Mouse (Mus musculus): Measurements from ENCODE around the gene Ccdc142. TPM values are rescaled to one million over a fixed set of nuclear protein-coding genes. Genes with fewer than 3 reads are reported as not detected.

The Ccdc142 gene
- polyA plus RNA-seq, 1 experiment from 2014 or later: 2.0 TPM

DNA sequence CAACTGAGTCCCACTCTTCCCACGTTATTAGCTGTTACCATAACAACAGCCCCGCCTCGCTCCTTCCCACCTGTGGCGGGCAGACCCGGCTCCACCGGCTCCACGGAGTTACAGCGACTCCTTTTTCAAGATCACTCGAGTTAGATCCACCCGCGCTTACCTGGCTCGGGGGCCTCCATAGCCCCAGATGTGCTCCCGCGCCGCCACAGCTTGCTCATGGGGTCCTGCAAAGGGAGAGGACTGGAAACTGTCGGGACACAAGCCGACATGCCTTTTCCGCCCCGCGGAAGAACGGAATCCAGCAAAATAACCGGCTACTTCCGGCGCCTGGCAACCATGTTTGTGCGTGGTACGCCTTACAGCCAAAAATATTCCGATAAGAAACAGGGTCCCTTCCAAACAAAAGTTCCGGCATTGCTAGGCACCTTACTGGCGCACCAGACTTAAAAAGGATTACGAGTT, 23.5 kb downstream of the Ccdc142 start:
- WGBS: 1% methylated on average over 30 of the region's 30 CpGs
- H3K27me3 ChIP-seq (ENCODE audit: control insufficient read depth, insufficient read depth, low read length): no peaks in the 10 kb centered on the region
- ATAC-seq (ENCODE audit: insufficient number of reproducible peaks, low FRiP score, low TSS enrichment, low read depth) (no peak), DNase-seq (ENCODE audit: low spot score) (peak; percentile 94)
- H3K27ac ChIP-seq (replicated peaks; ENCODE audit: low read depth, low read length): peak overlapping the region; percentile 65; the same call in 1 of the 2 replicates
- H3K36me3 ChIP-seq (ENCODE audit: control insufficient read depth, insufficient read depth, low read length): no peaks in the 10 kb centered on the region; the same call in none of the 2 replicates
- H3K9me3 ChIP-seq (ENCODE audit: control insufficient read depth, low read length): no peaks in the 10 kb centered on the region
- peak overlapping the region; percentile 48 for H3K4me2 ChIP-seq (ENCODE audit: low read depth, severe bottlenecking)
- H3K9ac ChIP-seq (ENCODE audit: low read length): peak overlapping the region; percentile 73
- peak overlapping the region; percentile 64 for H3K4me3 ChIP-seq (ENCODE audit: low read depth, low read length)
- peaks cover 25% of the 10 kb centered on the region for H3K4me1 ChIP-seq (ENCODE audit: control insufficient read depth, insufficient read depth, low read length)

DNA sequence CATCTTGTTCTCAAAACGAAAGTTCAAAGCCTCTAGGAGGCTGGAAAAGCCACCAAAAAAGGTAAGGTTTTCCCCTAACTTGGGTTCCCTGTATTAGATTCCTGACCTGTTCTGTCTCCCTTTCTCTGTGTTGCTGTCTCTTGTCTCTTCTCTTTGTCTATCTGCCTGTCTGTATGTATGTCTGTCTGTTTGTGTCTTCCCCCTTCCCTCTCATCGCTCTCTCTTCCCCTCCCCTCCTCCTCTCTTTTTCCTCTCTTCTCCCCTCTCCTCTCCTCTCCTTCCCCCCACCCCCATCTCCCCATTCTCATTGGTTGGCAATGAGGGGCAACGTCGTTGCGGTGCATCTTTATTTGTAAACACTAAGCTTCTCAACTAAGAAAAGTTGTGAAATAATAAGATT, 23.9 kb downstream of the Ccdc142 start, which contains the start of gene Ino80b:
Gene Ino80b (minus strand): TSS at position 101 of the 400 bp plus-strand sequence.
- peak within 1 kb of the TSS; percentile 64 for H3K4me3 ChIP-seq (ENCODE audit: low read depth, low read length)
- H3K9ac ChIP-seq (ENCODE audit: low read length): peak within 1 kb of the TSS; percentile 73
- H3K4me2 ChIP-seq (ENCODE audit: low read depth, severe bottlenecking): peak within 1 kb of the TSS; percentile 48
- ATAC-seq (ENCODE audit: insufficient number of reproducible peaks, low FRiP score, low TSS enrichment, low read depth): no peak
- no peak for DNase-seq (ENCODE audit: low spot score)
- no peaks in the 10 kb centered on the region for H3K9me3 ChIP-seq (ENCODE audit: control insufficient read depth, low read length)
- H3K27ac ChIP-seq (replicated peaks; ENCODE audit: low read depth, low read length): peak within 1 kb of the TSS; percentile 65; the same call in 1 of the 2 replicates
- no peaks in the 10 kb centered on the region; the same call in none of the 2 replicates for H3K36me3 ChIP-seq (ENCODE audit: control insufficient read depth, insufficient read depth, low read length)
- 40% methylated on average over 5 of the region's 5 CpGs for WGBS
- peaks cover 20% of the 10 kb centered on the region for H3K4me1 ChIP-seq (ENCODE audit: control insufficient read depth, insufficient read depth, low read length)
- H3K27me3 ChIP-seq (ENCODE audit: control insufficient read depth, insufficient read depth, low read length): no peaks in the 10 kb centered on the region

DNA sequence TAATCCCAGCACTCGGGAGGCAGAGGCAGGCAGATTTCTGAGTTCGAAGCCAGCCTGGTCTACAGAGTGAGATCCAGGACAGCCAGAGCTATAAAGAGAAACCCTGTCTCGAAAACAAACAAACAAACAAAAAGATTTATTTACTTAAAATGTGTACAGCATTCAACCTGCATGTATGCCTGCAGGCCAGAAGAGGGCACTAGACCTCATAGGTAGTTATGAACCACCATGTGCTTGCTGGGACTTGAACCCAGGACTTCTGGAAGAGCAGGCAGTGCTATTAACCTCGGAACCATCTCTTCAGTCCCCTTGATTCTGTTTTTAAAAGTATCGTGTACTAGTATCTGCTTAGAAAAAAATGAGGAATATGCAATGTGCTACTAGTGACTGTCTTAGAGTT, 26.0 kb downstream of the Ccdc142 start:
- peaks cover 20% of the 10 kb centered on the region for H3K4me1 ChIP-seq (ENCODE audit: control insufficient read depth, insufficient read depth, low read length)
- DNase-seq (ENCODE audit: low spot score): no peak
- H3K9me3 ChIP-seq (ENCODE audit: control insufficient read depth, low read length): no peaks in the 10 kb centered on the region
- no peak overlapping the region for H3K4me3 ChIP-seq (ENCODE audit: low read depth, low read length)
- H3K4me2 ChIP-seq (ENCODE audit: low read depth, severe bottlenecking): no peak overlapping the region
- H3K27ac ChIP-seq (replicated peaks; ENCODE audit: low read depth, low read length): no peak overlapping the region
- no peak overlapping the region for H3K9ac ChIP-seq (ENCODE audit: low read length)
- H3K27me3 ChIP-seq (ENCODE audit: control insufficient read depth, insufficient read depth, low read length): no peaks in the 10 kb centered on the region
- WGBS: 96% methylated on average over 5 of the region's 5 CpGs
- no peaks in the 10 kb centered on the region; the same call in 1 of the 2 replicates for H3K36me3 ChIP-seq (ENCODE audit: control insufficient read depth, insufficient read depth, low read length)
- ATAC-seq (ENCODE audit: insufficient number of reproducible peaks, low FRiP score, low TSS enrichment, low read depth): no peak

DNA sequence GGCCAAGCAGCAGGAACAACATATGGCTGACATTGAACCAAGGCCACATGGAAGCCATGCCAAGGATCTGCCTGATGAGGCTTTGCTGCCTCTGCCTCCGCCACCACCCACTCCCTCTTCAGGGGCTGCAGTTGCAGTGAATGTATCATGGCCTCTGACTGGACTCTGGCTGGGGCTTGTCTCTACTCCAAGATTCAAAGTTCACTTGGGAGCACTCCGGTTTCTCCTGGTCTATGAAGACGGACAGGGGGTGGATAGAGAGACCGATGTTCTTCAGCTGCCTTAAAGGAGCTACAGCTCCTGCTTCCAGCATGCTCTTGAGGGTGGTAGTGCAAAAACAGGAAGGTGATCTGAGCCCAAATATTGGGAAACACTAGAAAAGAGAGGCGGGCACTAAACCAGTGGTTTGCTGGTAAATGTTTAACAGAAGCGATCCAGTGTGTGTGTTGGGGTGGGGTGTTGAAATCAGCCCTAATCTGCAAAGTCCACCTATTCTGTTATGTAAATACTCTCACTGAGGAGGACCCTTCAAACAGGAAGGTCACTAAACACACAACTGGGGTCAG, 30.2 kb downstream of the Ccdc142 start:
- H3K4me3 ChIP-seq (ENCODE audit: low read depth, low read length): no peak overlapping the region
- H3K9ac ChIP-seq (ENCODE audit: low read length): no peak overlapping the region
- H3K27ac ChIP-seq (replicated peaks; ENCODE audit: low read depth, low read length): no peak overlapping the region
- H3K4me1 ChIP-seq (ENCODE audit: control insufficient read depth, insufficient read depth, low read length): peaks cover 8% of the 10 kb centered on the region
- WGBS: 87% methylated on average over 6 of the region's 6 CpGs
- H3K4me2 ChIP-seq (ENCODE audit: low read depth, severe bottlenecking): no peak overlapping the region
- H3K27me3 ChIP-seq (ENCODE audit: control insufficient read depth, insufficient read depth, low read length): no peaks in the 10 kb centered on the region
- H3K9me3 ChIP-seq (ENCODE audit: control insufficient read depth, low read length): no peaks in the 10 kb centered on the region
- DNase-seq (ENCODE audit: low spot score): no peak
- no peaks in the 10 kb centered on the region for H3K36me3 ChIP-seq (ENCODE audit: control insufficient read depth, insufficient read depth, low read length)
- ATAC-seq (ENCODE audit: insufficient number of reproducible peaks, low FRiP score, low TSS enrichment, low read depth): no peak

DNA sequence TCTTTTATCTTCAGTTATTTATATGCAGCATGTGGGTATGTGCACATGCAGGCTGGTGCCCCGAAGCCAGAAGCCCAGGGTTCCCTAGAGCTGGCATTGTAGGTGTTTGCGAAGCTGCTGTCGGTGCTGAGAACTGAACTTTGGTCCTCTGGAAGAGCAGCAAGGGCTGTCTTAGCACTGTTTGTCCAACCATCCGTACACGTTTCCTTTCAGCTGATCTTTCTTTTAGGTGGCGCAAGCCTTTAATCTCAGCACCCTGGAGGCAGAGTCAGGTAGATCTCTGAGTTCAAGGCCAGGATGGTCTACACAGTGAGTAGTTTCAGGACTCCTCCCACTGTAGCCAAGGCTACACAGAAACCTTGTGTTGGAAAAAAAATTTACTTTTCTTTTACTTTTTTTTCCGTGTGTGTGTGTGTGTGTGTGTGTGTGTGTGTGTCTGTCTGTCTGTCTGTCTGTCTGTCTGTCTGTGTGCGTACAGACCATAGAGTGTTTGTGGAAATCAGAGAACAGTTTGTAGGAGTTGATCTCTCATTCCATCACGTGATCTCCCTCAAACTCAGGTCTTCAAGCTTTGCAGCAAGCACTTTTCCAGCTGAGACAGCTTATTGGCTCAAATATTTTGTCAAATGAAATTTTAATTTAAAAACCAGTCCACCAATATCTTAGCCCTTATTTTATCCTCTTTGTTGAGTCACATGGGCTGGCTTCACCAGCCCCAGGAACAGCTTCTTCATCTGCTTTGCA, 30.9 kb downstream of the Ccdc142 start:
- H3K36me3 ChIP-seq (ENCODE audit: control insufficient read depth, insufficient read depth, low read length): no peaks in the 10 kb centered on the region
- 91% methylated on average over 9 of the region's 9 CpGs for WGBS
- H3K9me3 ChIP-seq (ENCODE audit: control insufficient read depth, low read length): no peaks in the 10 kb centered on the region
- H3K4me2 ChIP-seq (ENCODE audit: low read depth, severe bottlenecking): no peak overlapping the region
- no peak overlapping the region for H3K27ac ChIP-seq (replicated peaks; ENCODE audit: low read depth, low read length)
- no peaks in the 10 kb centered on the region for H3K27me3 ChIP-seq (ENCODE audit: control insufficient read depth, insufficient read depth, low read length)
- H3K4me1 ChIP-seq (ENCODE audit: control insufficient read depth, insufficient read depth, low read length): peaks cover 8% of the 10 kb centered on the region
- DNase-seq (ENCODE audit: low spot score) (no peak), ATAC-seq (ENCODE audit: insufficient number of reproducible peaks, low FRiP score, low TSS enrichment, low read depth) (no peak)
- H3K4me3 ChIP-seq (ENCODE audit: low read depth, low read length): no peak overlapping the region
- no peak overlapping the region for H3K9ac ChIP-seq (ENCODE audit: low read length)

DNA sequence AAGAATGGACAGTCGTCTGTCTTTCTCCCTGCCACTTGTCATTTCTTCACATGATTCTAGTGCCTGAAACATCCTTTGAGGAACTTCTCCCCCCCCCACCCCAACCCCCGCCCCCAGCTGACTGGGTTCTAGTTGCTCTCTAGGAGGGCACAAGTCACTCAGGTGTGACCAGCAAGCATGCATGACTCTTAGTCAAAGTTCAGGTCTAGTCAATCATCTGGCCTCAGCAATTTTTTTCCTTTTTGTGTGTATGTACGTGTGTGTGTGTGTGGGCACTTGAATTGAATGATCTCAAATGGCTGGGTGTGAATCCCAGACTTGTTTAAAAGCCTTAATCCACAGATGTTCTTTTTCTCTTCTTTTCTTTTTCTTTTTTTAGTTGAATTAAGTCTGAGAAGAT, 32.8 kb downstream of the Ccdc142 start:
- ATAC-seq (ENCODE audit: insufficient number of reproducible peaks, low FRiP score, low TSS enrichment, low read depth) (no peak), DNase-seq (ENCODE audit: low spot score) (no peak)
- peaks cover 14% of the 10 kb centered on the region for H3K4me1 ChIP-seq (ENCODE audit: control insufficient read depth, insufficient read depth, low read length)
- H3K4me2 ChIP-seq (ENCODE audit: low read depth, severe bottlenecking): no peak overlapping the region
- 84% methylated on average over 3 of the region's 3 CpGs for WGBS
- H3K9ac ChIP-seq (ENCODE audit: low read length): no peak overlapping the region
- H3K36me3 ChIP-seq (ENCODE audit: control insufficient read depth, insufficient read depth, low read length): no peaks in the 10 kb centered on the region
- H3K27me3 ChIP-seq (ENCODE audit: control insufficient read depth, insufficient read depth, low read length): no peaks in the 10 kb centered on the region
- no peak overlapping the region for H3K4me3 ChIP-seq (ENCODE audit: low read depth, low read length)
- H3K27ac ChIP-seq (replicated peaks; ENCODE audit: low read depth, low read length): no peak overlapping the region
- no peaks in the 10 kb centered on the region for H3K9me3 ChIP-seq (ENCODE audit: control insufficient read depth, low read length)

DNA sequence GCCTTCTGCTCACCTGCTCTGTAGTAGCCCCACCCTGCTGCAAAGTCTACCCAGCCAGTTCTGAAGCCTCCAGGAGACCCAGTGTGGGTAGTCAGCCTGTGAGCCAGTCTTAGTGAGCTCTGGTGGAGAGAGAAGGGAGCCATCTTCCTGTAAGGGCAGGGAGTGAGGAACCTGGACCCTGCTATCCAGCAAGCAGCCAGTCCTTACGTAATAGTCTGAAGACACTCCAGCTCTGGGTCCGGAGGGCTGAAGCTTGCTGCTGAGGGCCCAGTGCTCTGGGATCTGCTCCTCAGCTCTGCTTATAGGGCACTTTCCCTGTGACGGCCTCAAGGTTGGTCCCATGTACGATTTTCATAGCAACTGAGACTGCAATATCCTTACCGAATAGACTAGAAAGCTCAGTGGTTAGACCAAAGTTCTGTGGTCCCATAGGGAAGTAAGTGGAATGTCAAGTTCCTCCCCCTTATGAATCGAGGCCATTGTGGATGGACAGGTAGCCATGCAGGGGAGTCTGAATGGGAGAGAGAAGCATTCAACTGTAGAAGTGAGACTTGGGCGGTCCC, 33.6 kb downstream of the Ccdc142 start, which contains the start of gene Rtkn:
Gene Rtkn (plus strand): TSS at position 513 of the 563 bp plus-strand sequence.
- DNase-seq (ENCODE audit: low spot score) (peak; percentile 21), ATAC-seq (ENCODE audit: insufficient number of reproducible peaks, low FRiP score, low TSS enrichment, low read depth) (no peak)
- Histone ChIP-seq H3K4me3 (ENCODE audit: low read depth, low read length) (peak within 1 kb of the TSS; percentile 47), H3K9me3 (ENCODE audit: control insufficient read depth, low read length) (no peaks in the 10 kb centered on the region), H3K4me2 (ENCODE audit: low read depth, severe bottlenecking) (peak within 1 kb of the TSS; percentile 69), H3K27ac (replicated peaks; ENCODE audit: low read depth, low read length) (peak within 1 kb of the TSS; percentile 100), H3K27me3 (ENCODE audit: control insufficient read depth, insufficient read depth, low read length) (no peaks in the 10 kb centered on the region), H3K4me1 (ENCODE audit: control insufficient read depth, insufficient read depth, low read length) (peaks cover 21% of the 10 kb centered on the region), H3K36me3 (ENCODE audit: control insufficient read depth, insufficient read depth, low read length) (no peaks in the 10 kb centered on the region), H3K9ac (ENCODE audit: low read length) (peak within 1 kb of the TSS; percentile 90)
- WGBS: 59% methylated on average over 7 of the region's 7 CpGs

DNA sequence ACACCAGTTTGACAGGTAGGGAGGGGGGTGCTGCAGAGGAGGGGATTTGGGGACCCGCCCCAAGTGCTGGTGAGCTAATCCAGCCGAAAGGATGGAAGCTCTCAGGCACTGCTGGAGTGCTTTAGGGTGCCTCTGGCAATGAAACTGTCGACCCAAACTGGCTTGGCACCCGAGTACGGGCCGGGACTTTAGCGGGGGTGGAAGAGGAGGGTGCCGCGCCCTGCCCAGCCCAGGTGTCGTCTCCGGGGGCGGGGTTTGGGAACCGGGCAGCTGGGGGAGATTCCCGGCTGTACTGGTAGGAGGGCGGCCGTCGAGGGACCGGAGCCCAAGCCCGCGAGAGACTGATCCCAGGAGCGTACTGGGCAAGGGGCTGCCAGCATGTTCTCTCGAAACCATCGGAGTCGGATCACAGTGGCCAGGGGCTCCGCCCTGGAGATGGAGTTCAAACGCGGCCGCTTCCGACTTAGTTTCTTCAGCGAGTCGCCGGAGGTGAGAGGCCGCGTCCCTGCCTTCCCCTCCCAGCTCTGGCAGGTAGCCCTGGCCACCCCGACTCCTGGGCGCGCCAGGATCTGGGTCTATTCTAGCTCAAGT, 34.3 kb downstream of the Ccdc142 start:
- Histone ChIP-seq H3K36me3 (ENCODE audit: control insufficient read depth, insufficient read depth, low read length) (no peaks in the 10 kb centered on the region), H3K27me3 (ENCODE audit: control insufficient read depth, insufficient read depth, low read length) (no peaks in the 10 kb centered on the region), H3K9ac (ENCODE audit: low read length) (peak overlapping the region; percentile 90), H3K4me1 (ENCODE audit: control insufficient read depth, insufficient read depth, low read length) (peaks cover 23% of the 10 kb centered on the region), H3K27ac (replicated peaks; ENCODE audit: low read depth, low read length) (peak overlapping the region; percentile 100; the same call in 1 of the 2 replicates), H3K4me3 (ENCODE audit: low read depth, low read length) (peak overlapping the region; percentile 47), H3K9me3 (ENCODE audit: control insufficient read depth, low read length) (no peaks in the 10 kb centered on the region), H3K4me2 (ENCODE audit: low read depth, severe bottlenecking) (peak overlapping the region; percentile 69)
- peak; percentile 64 for DNase-seq (ENCODE audit: low spot score)
- 2% methylated on average over 36 of the region's 37 CpGs for WGBS
- no peak for ATAC-seq (ENCODE audit: insufficient number of reproducible peaks, low FRiP score, low TSS enrichment, low read depth)

Measured in limb, embryonic 11.5 days (tissue).